ENCODE assay signal across 11 mouse cellular contexts in the genomic region with DNA sequence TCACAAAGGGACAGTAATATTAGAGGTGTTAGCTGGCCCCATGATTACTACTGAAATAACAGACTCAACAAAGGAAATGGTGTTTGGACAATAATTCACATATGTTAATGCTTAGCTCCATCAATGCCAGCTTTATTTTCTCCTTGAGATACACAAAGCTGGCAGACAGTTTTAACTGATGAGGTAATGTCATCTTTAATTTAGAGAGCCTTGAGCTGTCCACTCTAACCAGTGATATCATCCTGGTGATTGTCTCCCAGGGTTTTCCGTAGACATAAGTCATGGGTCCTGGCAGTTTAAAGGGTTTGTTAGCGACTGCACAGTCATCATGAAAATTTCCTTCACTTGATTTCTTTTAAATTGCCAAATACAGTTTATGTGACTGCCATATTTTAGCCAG. TPM values are rescaled to one million over a fixed set of nuclear protein-coding genes. Genes with fewer than 3 reads are reported as not detected.
A peak's percentile ranks its signal among the peaks of the same experiment; 100 is the strongest.
DNase-seq lines count a peak whose midpoint lies in the region; ATAC-seq and TF ChIP-seq lines count a peak whose summit lies in the region.
"Had no signal": no experiment of that assay in that cellular context is flagged by ENCODE, and none has a peak within 500 bp of the region (broad histone marks: within the 10 kb centered on the region; RNA-seq: fewer than 3 reads in every experiment).

No protein-coding gene starts in this region.

- no peak for DNase-seq in heart, adult 18-20 months
- no peak for DNase-seq in midbrain, embryonic 10.5 days (ENCODE audit: low spot score)
- DNase-seq in embryonic facial prominence, embryonic 14.5 days (ENCODE audit: low spot score) = no peak
- DNase-seq in left cerebral cortex, adult 8-10 months (ENCODE audit: low spot score in 2 of 2) = no peak
- DNase-seq in gastrocnemius, adult 8-10 months (ENCODE audit: low spot score in 2 of 2) = no peak
- DNase-seq: cerebellum, postnatal 14 days had no signal

- peak overlapping the region; percentile 79 for H3K27ac ChIP-seq in heart, embryonic 13.5 days (replicated peaks)
- H3K27ac ChIP-seq in midbrain, embryonic 12.5 days (replicated peaks) = 0 out of 2 replicates have a peak overlapping the region, but pooled peaks have one; percentile 46
- no peak overlapping the region for H3K27ac ChIP-seq in midbrain, embryonic 10.5 days (replicated peaks)
- peak overlapping the region; percentile 41; the same call in 1 of the 2 replicates for H3K27ac ChIP-seq in embryonic facial prominence, embryonic 14.5 days (replicated peaks; ENCODE audit: low read depth, low read length)
- H3K27ac ChIP-seq: liver, embryonic 15.5 days had no signal

- WGBS in heart, embryonic 13.5 days = 43% methylated on average over 2 of the region's 2 CpGs
- 87% methylated on average over 2 of the region's 2 CpGs for WGBS in midbrain, embryonic 12.5 days
- WGBS in midbrain, embryonic 10.5 days = 88% methylated on average over 2 of the region's 2 CpGs
- 55% methylated on average over 2 of the region's 2 CpGs for WGBS in embryonic facial prominence, embryonic 14.5 days

- H3K4me2 ChIP-seq in heart, embryonic 13.5 days = peak overlapping the region; percentile 37
- no peak overlapping the region for H3K4me2 ChIP-seq in midbrain, embryonic 12.5 days (replicated peaks)
- no peak overlapping the region for H3K4me2 ChIP-seq in embryonic facial prominence, embryonic 14.5 days (ENCODE audit: low read depth, low read length)
- peak overlapping the region; percentile 51 for H3K4me2 ChIP-seq in myocyte (ENCODE audit: low read depth)
- H3K4me2 ChIP-seq: liver, embryonic 15.5 days had no signal

- TF ChIP-seq POLR2A in myocyte (IDR thresholded peaks at IDR 0.05; ENCODE audit: insufficient read length, low read depth) = no peak

- no peak overlapping the region for H3K4me3 ChIP-seq in heart, embryonic 13.5 days
- H3K4me3 ChIP-seq in midbrain, embryonic 12.5 days = no peak overlapping the region
- H3K4me3 ChIP-seq in midbrain, embryonic 10.5 days = no peak overlapping the region
- no peak overlapping the region for H3K4me3 ChIP-seq in embryonic facial prominence, embryonic 14.5 days (ENCODE audit: low read depth, low read length)
- no peak overlapping the region for H3K4me3 ChIP-seq in myocyte
- H3K4me3 ChIP-seq: liver, embryonic 15.5 days had no signal

- no peaks in the 10 kb centered on the region for H3K9me3 ChIP-seq in heart, embryonic 13.5 days
- H3K9me3 ChIP-seq in midbrain, embryonic 12.5 days = no peaks in the 10 kb centered on the region
- H3K9me3 ChIP-seq in midbrain, embryonic 10.5 days (replicated peaks) = no peaks in the 10 kb centered on the region
- no peaks in the 10 kb centered on the region for H3K9me3 ChIP-seq in embryonic facial prominence, embryonic 14.5 days (ENCODE audit: control insufficient read depth, low read length)
- H3K9me3 ChIP-seq: liver, embryonic 15.5 days had no signal

- H3ac ChIP-seq in myocyte (ENCODE audit: control insufficient read depth, insufficient read length) = no peak overlapping the region

- peaks cover 32% of the 10 kb centered on the region for H3K36me3 ChIP-seq in heart, embryonic 13.5 days
- H3K36me3 ChIP-seq in midbrain, embryonic 12.5 days = no peaks in the 10 kb centered on the region
- no peaks in the 10 kb centered on the region for H3K36me3 ChIP-seq in midbrain, embryonic 10.5 days
- H3K36me3 ChIP-seq in embryonic facial prominence, embryonic 14.5 days (ENCODE audit: control insufficient read depth, insufficient read depth, low read length) = 0 out of 2 replicates have a peak, but pooled peaks cover 6% of the 10 kb centered on the region
- H3K36me3 ChIP-seq in myocyte (ENCODE audit: control insufficient read depth, insufficient read depth) = no peaks in the 10 kb centered on the region
- H3K36me3 ChIP-seq: liver, embryonic 15.5 days had no signal

- peaks cover 62% of the 10 kb centered on the region for H3K4me1 ChIP-seq in heart, embryonic 13.5 days
- peaks cover 31% of the 10 kb centered on the region for H3K4me1 ChIP-seq in midbrain, embryonic 12.5 days
- H3K4me1 ChIP-seq in midbrain, embryonic 10.5 days = peaks cover 33% of the 10 kb centered on the region
- peaks cover 22% of the 10 kb centered on the region for H3K4me1 ChIP-seq in embryonic facial prominence, embryonic 14.5 days (ENCODE audit: control insufficient read depth, insufficient read depth, low read length)
- H3K4me1 ChIP-seq: liver, embryonic 15.5 days had no signal

- peak overlapping the region; percentile 17; the same call in 1 of the 2 replicates for H3K9ac ChIP-seq in heart, embryonic 13.5 days
- no peak overlapping the region for H3K9ac ChIP-seq in midbrain, embryonic 12.5 days (replicated peaks)
- H3K9ac ChIP-seq in embryonic facial prominence, embryonic 14.5 days (ENCODE audit: low read depth, low read length) = no peak overlapping the region
- H3K9ac ChIP-seq: liver, embryonic 15.5 days had no signal

- H3K79me2 ChIP-seq in myocyte (ENCODE audit: control insufficient read depth, insufficient read depth) = peaks cover 23% of the 10 kb centered on the region

- H3K27me3 ChIP-seq in heart, embryonic 13.5 days (replicated peaks) = no peaks in the 10 kb centered on the region
- no peaks in the 10 kb centered on the region for H3K27me3 ChIP-seq in midbrain, embryonic 12.5 days
- no peaks in the 10 kb centered on the region for H3K27me3 ChIP-seq in midbrain, embryonic 10.5 days (ENCODE audit: low read depth, poor library complexity, severe bottlenecking)
- H3K27me3 ChIP-seq in embryonic facial prominence, embryonic 14.5 days (replicated peaks; ENCODE audit: control insufficient read depth, insufficient read depth, low read length) = no peaks in the 10 kb centered on the region
- H3K27me3 ChIP-seq in myocyte (ENCODE audit: control insufficient read depth, insufficient read depth, insufficient read length) = no peaks in the 10 kb centered on the region
- H3K27me3 ChIP-seq: liver, embryonic 15.5 days had no signal

- ATAC-seq in heart, embryonic 13.5 days (ENCODE audit: extremely low read depth, insufficient number of reproducible peaks, low FRiP score, low TSS enrichment) = no peak
- ATAC-seq in midbrain, embryonic 12.5 days (ENCODE audit: low FRiP score, low read depth) = no peak
- ATAC-seq in embryonic facial prominence, embryonic 14.5 days (ENCODE audit: low read depth) = no peak
- ATAC-seq: intestine, embryonic 16.5 days had no signal

TF ChIP-seq in myocyte, 11 proteins besides CTCF, POLR2A, EP300 and RAD21:
- TF ChIP-seq REST (IDR thresholded peaks at IDR 0.05; ENCODE audit: insufficient read depth, insufficient read length) (no peak), MYOD1 (IDR thresholded peaks at IDR 0.05; ENCODE audit: control insufficient read depth in 1 of 3, insufficient read length in 2 of 3, low read depth in 2 of 3) (no peak), CEBPB (IDR thresholded peaks at IDR 0.05; ENCODE audit: insufficient read depth, poor library complexity, severe bottlenecking) (0 out of 2 replicates have a peak, but pooled peaks have one; percentile 1)

RNA-seq across cellular contexts. Expression of a gene that starts 58.5 kb away (rescaled TPM):
- polyA plus RNA-seq in heart, embryonic 13.5 days (2015; fragmentation: Nextera tagmentation; extraction: Ambion mirVana) = 120 and 121 TPM in 2 replicates
- 100 to 1,000 TPM in 1 of 2 experiments, 10 to 100 TPM in 1; 88.3 to 107 TPM for total RNA-seq in heart, adult 18-20 months (2021)
- polyA plus RNA-seq in midbrain, embryonic 12.5 days (2016; fragmentation: Nextera tagmentation; extraction: Ambion mirVana) = 34.8 and 35.3 TPM in 2 replicates
- 19.6 and 20.9 TPM in 2 replicates for polyA plus RNA-seq in midbrain, embryonic 10.5 days (2016; fragmentation: Nextera tagmentation; extraction: Ambion mirVana)
- 94.6 and 105 TPM in 2 replicates for polyA plus RNA-seq in embryonic facial prominence, embryonic 14.5 days (2014; fragmentation: Nextera tagmentation; extraction: Ambion mirVana)
- 12.7 TPM for polyA plus RNA-seq in myocyte (2012; fragmentation: generic; extraction: Trizol)
- 10 to 100 TPM; 24.9 to 28.0 (median 26.4) TPM for total RNA-seq in left cerebral cortex, adult 8-10 months (2022)
- total RNA-seq in gastrocnemius, adult 8-10 months (2022) = 10 to 100 TPM; 15.6 to 29.7 (median 19.0) TPM

Comparison
In these comparisons a context has a peak if more than half of its experiments do, and no peak if none do; other contexts are left out.
1. H3K4me2 ChIP-seq: peak in heart, embryonic 13.5 days (single experiment) and myocyte (single experiment); none in midbrain, embryonic 12.5 days (single experiment) and embryonic facial prominence, embryonic 14.5 days (single experiment).